Mouse (Mus musculus): ENCODE measurements at regions not wholly inside any gene's neighbourhood (a gene's known extent, or its start where the extent isn't known, plus 50 kb on each side); places are given as distances from the start of the nearest gene placed in this dataset.

GRCm38 (mm10) chr13:97676536-97677048, 83.8 kb downstream of the Gm10260 start:
- ATAC-seq (ENCODE audit: insufficient number of reproducible peaks, low FRiP score, low TSS enrichment, low read depth), result no peak

GRCm38 (mm10) chr13:97673107-97673506, 87.3 kb downstream of the Gm10260 start:
- 66% methylated on average over 5 of the region's 5 CpGs for WGBS
- H3K36me3 ChIP-seq, result no peaks in the 10 kb centered on the region
- no peaks in the 10 kb centered on the region for H3K27me3 ChIP-seq
- peaks cover 21% of the 10 kb centered on the region for H3K4me1 ChIP-seq
- no peak overlapping the region for H3K4me3 ChIP-seq
- no peak overlapping the region for H3K4me2 ChIP-seq
- no peak overlapping the region for H3K27ac ChIP-seq
- ATAC-seq (ENCODE audit: insufficient number of reproducible peaks, low FRiP score, low TSS enrichment, low read depth), result no peak
- no peak overlapping the region for H3K9ac ChIP-seq
- H3K9me3 ChIP-seq, result no peaks in the 10 kb centered on the region

More at GRCm38 (mm10) chr13:97676536-97677048, 83.8 kb downstream of the Gm10260 start:
- Histone ChIP-seq H3K27me3 (no peaks in the 10 kb centered on the region), H3K4me2 (no peak overlapping the region), H3K9ac (no peak overlapping the region), H3K4me1 (peaks cover 10% of the 10 kb centered on the region), H3K4me3 (no peak overlapping the region), H3K9me3 (no peaks in the 10 kb centered on the region), H3K27ac (peak overlapping the region; percentile 22; the same call in 1 of the 2 replicates), H3K36me3 (no peaks in the 10 kb centered on the region)
- WGBS, result 34% methylated on average over 8 of the region's 8 CpGs

- no peak for ATAC-seq (ENCODE audit: insufficient number of reproducible peaks, low FRiP score, low TSS enrichment, low read depth)
- Histone ChIP-seq H3K27ac (no peak overlapping the region), H3K4me3 (no peak overlapping the region), H3K4me2 (no peak overlapping the region), H3K9ac (no peak overlapping the region), H3K36me3 (no peaks in the 10 kb centered on the region), H3K27me3 (no peaks in the 10 kb centered on the region), H3K4me1 (peaks cover 21% of the 10 kb centered on the region), H3K9me3 (no peaks in the 10 kb centered on the region)
- 71% methylated on average over 7 of the region's 7 CpGs for WGBS
These were observed 88.3 kb downstream of the Gm10260 start for GRCm38 (mm10) chr13:97672038-97672675.

- Histone ChIP-seq H3K4me3 (no peak overlapping the region), H3K4me1 (peaks cover 11% of the 10 kb centered on the region), H3K27me3 (no peaks in the 10 kb centered on the region), H3K9me3 (no peaks in the 10 kb centered on the region), H3K9ac (no peak overlapping the region), H3K36me3 (no peaks in the 10 kb centered on the region), H3K27ac (peak overlapping the region; percentile 59; the same call in 1 of the 2 replicates), H3K4me2 (no peak overlapping the region)
- ATAC-seq (ENCODE audit: insufficient number of reproducible peaks, low FRiP score, low TSS enrichment, low read depth), result no peak
- WGBS, result 46% methylated on average over 8 of the region's 8 CpGs
These were observed 91.1 kb downstream of the Gm10260 start for GRCm38 (mm10) chr13:97669366-97669765.

- Histone ChIP-seq H3K27ac (peak overlapping the region; percentile 59; the same call in 1 of the 2 replicates), H3K27me3 (no peaks in the 10 kb centered on the region), H3K9ac (no peak overlapping the region), H3K36me3 (no peaks in the 10 kb centered on the region), H3K4me3 (no peak overlapping the region), H3K4me2 (no peak overlapping the region), H3K9me3 (no peaks in the 10 kb centered on the region), H3K4me1 (peaks cover 11% of the 10 kb centered on the region)
- ATAC-seq (ENCODE audit: insufficient number of reproducible peaks, low FRiP score, low TSS enrichment, low read depth), result no peak
- 34% methylated on average over 5 of the region's 5 CpGs for WGBS
These were observed 91.5 kb downstream of the Gm10260 start for GRCm38 (mm10) chr13:97668910-97669309.

GRCm38 (mm10) chr13:97667313-97667712, 93.1 kb downstream of the Gm10260 start:
- Histone ChIP-seq H3K27ac (no peak overlapping the region), H3K9me3 (no peaks in the 10 kb centered on the region), H3K4me1 (peaks cover 20% of the 10 kb centered on the region), H3K9ac (no peak overlapping the region), H3K4me3 (no peak overlapping the region), H3K36me3 (no peaks in the 10 kb centered on the region), H3K4me2 (no peak overlapping the region), H3K27me3 (no peaks in the 10 kb centered on the region)
- no peak for ATAC-seq (ENCODE audit: insufficient number of reproducible peaks, low FRiP score, low TSS enrichment, low read depth)
- WGBS, result 82% methylated on average over 7 of the region's 7 CpGs

- Histone ChIP-seq H3K4me3 (no peak overlapping the region), H3K4me1 (peaks cover 20% of the 10 kb centered on the region), H3K9ac (no peak overlapping the region), H3K27me3 (no peaks in the 10 kb centered on the region), H3K4me2 (no peak overlapping the region), H3K36me3 (no peaks in the 10 kb centered on the region), H3K27ac (no peak overlapping the region), H3K9me3 (no peaks in the 10 kb centered on the region)
- ATAC-seq (ENCODE audit: insufficient number of reproducible peaks, low FRiP score, low TSS enrichment, low read depth), result no peak
- WGBS, result 77% methylated on average over 4 of the region's 4 CpGs
These were observed 93.7 kb downstream of the Gm10260 start for GRCm38 (mm10) chr13:97666761-97667160.

- Histone ChIP-seq H3K4me3 (no peak overlapping the region), H3K27ac (no peak overlapping the region), H3K4me1 (peaks cover 20% of the 10 kb centered on the region), H3K9me3 (no peaks in the 10 kb centered on the region), H3K27me3 (no peaks in the 10 kb centered on the region), H3K9ac (no peak overlapping the region), H3K36me3 (no peaks in the 10 kb centered on the region), H3K4me2 (no peak overlapping the region)
- 71% methylated on average over 1 of the region's 1 CpGs for WGBS
- no peak for ATAC-seq (ENCODE audit: insufficient number of reproducible peaks, low FRiP score, low TSS enrichment, low read depth)
These were observed 95.2 kb downstream of the Gm10260 start for GRCm38 (mm10) chr13:97665226-97665625.

GRCm38 (mm10) chr13:97662741-97663140, 97.7 kb downstream of the Gm10260 start:
- Histone ChIP-seq H3K4me1 (peaks cover 9% of the 10 kb centered on the region), H3K9ac (no peak overlapping the region), H3K4me2 (no peak overlapping the region), H3K27ac (peak overlapping the region; percentile 19; the same call in 1 of the 2 replicates), H3K9me3 (no peaks in the 10 kb centered on the region), H3K36me3 (no peaks in the 10 kb centered on the region), H3K4me3 (no peak overlapping the region), H3K27me3 (no peaks in the 10 kb centered on the region)
- ATAC-seq (ENCODE audit: insufficient number of reproducible peaks, low FRiP score, low TSS enrichment, low read depth), result peak; percentile 48; the same call in 1 of the 2 replicates
- WGBS, result 40% methylated on average over 8 of the region's 8 CpGs

GRCm38 (mm10) chr13:97656618-97657017, 103.8 kb downstream of the Gm10260 start:
- H3K4me1 ChIP-seq, result no peaks in the 10 kb centered on the region

GRCm38 (mm10) chr13:97652279-97652678, 108.2 kb downstream of the Gm10260 start:
- H3K36me3 ChIP-seq, result no peaks in the 10 kb centered on the region
- no peak overlapping the region for H3K4me2 ChIP-seq
- 67% methylated on average over 9 of the region's 9 CpGs for WGBS
- H3K27me3 ChIP-seq, result no peaks in the 10 kb centered on the region
- H3K27ac ChIP-seq, result no peak overlapping the region
- H3K4me1 ChIP-seq, result 0 out of 2 replicates have a peak, but pooled peaks cover 2% of the 10 kb centered on the region
- H3K9me3 ChIP-seq, result no peaks in the 10 kb centered on the region
- no peak overlapping the region for H3K9ac ChIP-seq
- H3K4me3 ChIP-seq, result no peak overlapping the region
- ATAC-seq (ENCODE audit: insufficient number of reproducible peaks, low FRiP score, low TSS enrichment, low read depth), result no peak

More at GRCm38 (mm10) chr13:97656618-97657017, 103.8 kb downstream of the Gm10260 start:
- 91% methylated on average over 2 of the region's 2 CpGs for WGBS
- Histone ChIP-seq H3K9ac (no peak overlapping the region), H3K27ac (no peak overlapping the region), H3K4me3 (no peak overlapping the region), H3K27me3 (no peaks in the 10 kb centered on the region), H3K9me3 (no peaks in the 10 kb centered on the region), H3K4me2 (no peak overlapping the region), H3K36me3 (no peaks in the 10 kb centered on the region)
- ATAC-seq (ENCODE audit: insufficient number of reproducible peaks, low FRiP score, low TSS enrichment, low read depth), result no peak

GRCm38 (mm10) chr13:97651761-97652160, 108.7 kb downstream of the Gm10260 start:
- Histone ChIP-seq H3K27ac (no peak overlapping the region), H3K9ac (no peak overlapping the region), H3K4me3 (no peak overlapping the region), H3K36me3 (no peaks in the 10 kb centered on the region), H3K4me2 (no peak overlapping the region), H3K27me3 (no peaks in the 10 kb centered on the region), H3K9me3 (no peaks in the 10 kb centered on the region), H3K4me1 (0 out of 2 replicates have a peak, but pooled peaks cover 2% of the 10 kb centered on the region)
- WGBS, result 48% methylated on average over 9 of the region's 9 CpGs
- ATAC-seq (ENCODE audit: insufficient number of reproducible peaks, low FRiP score, low TSS enrichment, low read depth), result no peak; the same call in 1 of the 2 replicates

All from limb, embryonic 15.5 days (tissue).